Mouse (Mus musculus) liver, embryonic 14.5 days (tissue): ENCODE data around the gene Slc9a5.

Source experiments
- CTCF ChIP-seq: IDR thresholded peaks from 2 replicates; pipeline ENCODE4 v1.5.1; 2016; ENCODE audit warnings: antibody characterized with exemption, low read depth, control low read depth
- EP300 ChIP-seq: IDR thresholded peaks from 2 replicates; pipeline ENCODE4 v1.6.1; 2016; ENCODE audit warnings: antibody characterized with exemption, low read depth

- TF ChIP-seq CTCF (peak; percentile 27; the same call in 1 of the 2 replicates), EP300 (no peak)
Observed at GRCm38 (mm10) chr8:105347428-105348221, 1.0 kb upstream of the Slc9a5 start, which contains the start of gene Fhod1.
